Mouse (Mus musculus) heart, embryonic 16.5 days (tissue): ENCODE measurements around the gene Fermt3. TPM values are rescaled to one million over a fixed set of nuclear protein-coding genes. Genes with fewer than 3 reads are reported as not detected.

Experiments
- ATAC-seq: fragments of 200-750 bp; cut with Nextera tagmentation; replicated peaks from 2 replicates; pipeline ENCODE4 v1.8.0; 2017; ENCODE audit warnings: moderate number of reproducible peaks; ENCODE audit not compliant: insufficient read depth, low FRiP score; ENCODE audit errors: extremely low read depth
- H3K27ac ChIP-seq: fragments of 300-500 bp; sonication (generic); 2 replicates; pipeline ENCODE4 v1.5.1; 2014; ENCODE audit warnings: mild to moderate bottlenecking, low read length, control low read depth, moderate library complexity
- H3K27me3 ChIP-seq: fragments of 300-500 bp; sonication (generic); 2 replicates; pipeline ENCODE4 v1.6.1; 2014; ENCODE audit warnings: low read length, mixed read lengths; ENCODE audit not compliant: control insufficient read depth, insufficient read depth
- H3K36me3 ChIP-seq: fragments of 300-500 bp; sonication (generic); 2 replicates; pipeline ENCODE4 v1.6.1; 2014; ENCODE audit not compliant: control insufficient read depth, insufficient read depth
- H3K4me1 ChIP-seq: fragments of 300-500 bp; sonication (generic); 2 replicates; pipeline ENCODE4 v1.6.1; 2014; ENCODE audit warnings: low read length, mixed read lengths; ENCODE audit not compliant: control insufficient read depth, insufficient read depth
- H3K4me2 ChIP-seq: fragments of 300-500 bp; sonication (generic); 2 replicates; pipeline ENCODE4 v1.6.1; 2014; ENCODE audit warnings: low read depth, mild to moderate bottlenecking, control low read depth, low read length
- H3K4me3 ChIP-seq: fragments of 300-500 bp; sonication (generic); 2 replicates; pipeline ENCODE4 v1.5.1; 2014; ENCODE audit warnings: mild to moderate bottlenecking, control low read depth, low read length
- H3K9ac ChIP-seq: fragments of 300-500 bp; sonication (generic); 2 replicates; pipeline ENCODE4 v1.6.1; 2014; ENCODE audit warnings: low read length, control low read depth
- H3K9me3 ChIP-seq: fragments of 300-500 bp; sonication (generic); replicated peaks from 2 replicates; pipeline ENCODE4 v1.6.1; 2016; ENCODE audit warnings: low read length; ENCODE audit not compliant: control insufficient read depth
- WGBS: fragments of 180-500 bp; shearing (Covaris S2); extraction: QIAGEN DNeasy Blood & Tissue Kit; methylation state at CpG from one replicate; pipeline ENCODE4 v1.1.7; 2014; 5-methylcytosine and 5-hydroxymethylcytosine counted together
- polyA plus RNA-seq: library from polyadenylated mRNA; unstranded; fragments of >200 nt; fragmentation: Nextera tagmentation; extraction: Ambion mirVana; gene quantifications from 2 replicates; pipeline ENCODE4 v1.2.1, GENCODE M21; 2015

The Fermt3 gene
- polyA plus RNA-seq, result 14.3 and 24.7 TPM in 2 replicates

GRCm38 (mm10) chr19:7019191-7019590 is at the start of gene Fermt3:
Fermt3 (minus strand) TSS chr19:7019469.
- H3K27me3 ChIP-seq, result no peaks in the 10 kb centered on the region
- H3K9ac ChIP-seq, result peak within 1 kb of the TSS; percentile 34; the same call in 1 of the 2 replicates
- H3K27ac ChIP-seq, result peak within 1 kb of the TSS; percentile 65
- ATAC-seq, result peak; percentile 47
- peaks cover 6% of the 10 kb centered on the region; the same call in 1 of the 2 replicates for H3K4me1 ChIP-seq
- no peaks in the 10 kb centered on the region for H3K9me3 ChIP-seq
- 58% methylated on average over 5 of the region's 5 CpGs for WGBS
- peak within 1 kb of the TSS; percentile 27 for H3K4me2 ChIP-seq
- H3K4me3 ChIP-seq, result peak within 1 kb of the TSS; percentile 37
- peaks cover 37% of the 10 kb centered on the region for H3K36me3 ChIP-seq

GRCm38 (mm10) chr19:7068136-7068535 is 48.9 kb upstream of the Fermt3 start:
- Histone ChIP-seq H3K27ac (no peak overlapping the region), H3K9me3 (no peaks in the 10 kb centered on the region), H3K4me3 (no peak overlapping the region), H3K27me3 (no peaks in the 10 kb centered on the region), H3K9ac (no peak overlapping the region), H3K4me1 (peaks cover 26% of the 10 kb centered on the region), H3K36me3 (no peaks in the 10 kb centered on the region), H3K4me2 (no peak overlapping the region)
- ATAC-seq, result no peak
- WGBS, result 8% methylated on average over 14 of the region's 14 CpGs

GRCm38 (mm10) chr19:7067344-7068050 is 48.2 kb upstream of the Fermt3 start:
- no peak overlapping the region for H3K27ac ChIP-seq

GRCm38 (mm10) chr19:7066828-7067342 is 47.6 kb upstream of the Fermt3 start:
- ATAC-seq, result no peak
- peak overlapping the region; percentile 10; the same call in 1 of the 2 replicates for H3K4me2 ChIP-seq
- H3K4me1 ChIP-seq, result peaks cover 23% of the 10 kb centered on the region
- no peak overlapping the region for H3K4me3 ChIP-seq
- H3K9ac ChIP-seq, result no peak overlapping the region
- H3K9me3 ChIP-seq, result no peaks in the 10 kb centered on the region
- H3K27ac ChIP-seq, result 0 out of 2 replicates have a peak overlapping the region, but pooled peaks have one; percentile 5
- H3K36me3 ChIP-seq, result no peaks in the 10 kb centered on the region
- WGBS, result 39% methylated on average over 7 of the region's 8 CpGs
- no peaks in the 10 kb centered on the region for H3K27me3 ChIP-seq

More at GRCm38 (mm10) chr19:7067344-7068050, 48.2 kb upstream of the Fermt3 start:
- WGBS, result 48% methylated on average over 20 of the region's 20 CpGs
- H3K9me3 ChIP-seq, result no peaks in the 10 kb centered on the region
- H3K27me3 ChIP-seq, result no peaks in the 10 kb centered on the region
- ATAC-seq, result no peak
- peaks cover 23% of the 10 kb centered on the region for H3K4me1 ChIP-seq
- H3K4me2 ChIP-seq, result no peak overlapping the region
- no peaks in the 10 kb centered on the region for H3K36me3 ChIP-seq
- no peak overlapping the region for H3K9ac ChIP-seq
- H3K4me3 ChIP-seq, result no peak overlapping the region

- WGBS, result 24% methylated on average over 15 of the region's 15 CpGs
- Histone ChIP-seq H3K9ac (peak overlapping the region; percentile 30), H3K4me1 (peaks cover 23% of the 10 kb centered on the region), H3K9me3 (no peaks in the 10 kb centered on the region), H3K36me3 (no peaks in the 10 kb centered on the region), H3K4me3 (no peak overlapping the region), H3K27me3 (no peaks in the 10 kb centered on the region), H3K27ac (peak overlapping the region; percentile 41; the same call in 1 of the 2 replicates), H3K4me2 (peak overlapping the region; percentile 10; the same call in 1 of the 2 replicates)
- peak; percentile 28; the same call in 1 of the 2 replicates for ATAC-seq
Measured at GRCm38 (mm10) chr19:7066034-7066827, 47.0 kb upstream of the Fermt3 start.

GRCm38 (mm10) chr19:7064571-7064970 is 45.3 kb upstream of the Fermt3 start:
- Histone ChIP-seq H3K4me3 (no peak overlapping the region), H3K27me3 (no peaks in the 10 kb centered on the region), H3K4me1 (peaks cover 14% of the 10 kb centered on the region), H3K4me2 (no peak overlapping the region), H3K9ac (no peak overlapping the region), H3K36me3 (no peaks in the 10 kb centered on the region), H3K27ac (no peak overlapping the region), H3K9me3 (no peaks in the 10 kb centered on the region)
- ATAC-seq, result peak; percentile 45; the same call in 1 of the 2 replicates
- WGBS, result 4% methylated on average over 3 of the region's 3 CpGs

- Histone ChIP-seq H3K4me3 (no peak overlapping the region), H3K36me3 (no peaks in the 10 kb centered on the region), H3K4me1 (peaks cover 21% of the 10 kb centered on the region), H3K27ac (no peak overlapping the region), H3K27me3 (no peaks in the 10 kb centered on the region), H3K9me3 (no peaks in the 10 kb centered on the region), H3K9ac (no peak overlapping the region), H3K4me2 (no peak overlapping the region)
- no peak for ATAC-seq
- WGBS, result 86% methylated on average over 8 of the region's 8 CpGs
Measured at GRCm38 (mm10) chr19:7062916-7063315, 43.6 kb upstream of the Fermt3 start.

GRCm38 (mm10) chr19:7062110-7062509 is 42.8 kb upstream of the Fermt3 start:
- ATAC-seq, result no peak
- Histone ChIP-seq H3K36me3 (no peaks in the 10 kb centered on the region), H3K4me3 (no peak overlapping the region), H3K27ac (no peak overlapping the region), H3K27me3 (no peaks in the 10 kb centered on the region), H3K9me3 (no peaks in the 10 kb centered on the region), H3K4me2 (no peak overlapping the region), H3K9ac (no peak overlapping the region), H3K4me1 (peaks cover 24% of the 10 kb centered on the region)
- 84% methylated on average over 5 of the region's 5 CpGs for WGBS
